Mouse (Mus musculus) cerebellum, adult 2 months (tissue): ENCODE data around the gene Hmx1.

Experiments
- CTCF ChIP-seq: fragments of 200-500 bp; IDR thresholded peaks from 2 replicates; pipeline ENCODE4 v1.5.1; 2011; ENCODE audit warnings: low read depth, mild to moderate bottlenecking, control low read depth, low read length, moderate library complexity, borderline replicate concordance; ENCODE audit not compliant: insufficient read depth
- POLR2A ChIP-seq: fragments of 200-500 bp; IDR thresholded peaks from 2 replicates; pipeline ENCODE4 v1.6.1; 2011; ENCODE audit warnings: low read length, control low read depth, borderline replicate concordance; ENCODE audit not compliant: insufficient read depth

GRCm38 (mm10) chr5:35398310-35398910 is 9.5 kb downstream of the Hmx1 start:
- TF ChIP-seq CTCF (no peak), POLR2A (no peak)
